Mouse (Mus musculus) MEL (cell line): Measurements from ENCODE around the gene Ptpru.

Experiments used
- CTCF ChIP-seq, 3 experiments: IDR thresholded peaks in 2 of 3; conservative IDR thresholded peaks in 1 of 3; 2 replicates each; pipeline ENCODE4 v1.5.1; 2011 to 2012; ENCODE audit warnings: low read length in 3 of 3, low read depth in 2 of 3, mild to moderate bottlenecking in 2 of 3, improper control_type of control experiment in 1 of 3, inconsistent platforms in 1 of 3, mixed read lengths in 1 of 3, moderate library complexity in 1 of 3; ENCODE audit not compliant: control insufficient read depth in 1 of 3, insufficient read depth in 1 of 3, poor library complexity in 1 of 3, severe bottlenecking in 1 of 3
- MAFK ChIP-seq: IDR thresholded peaks from 2 replicates; pipeline ENCODE4 v1.6.1; 2011; ENCODE audit warnings: low read depth, mild to moderate bottlenecking, low read length, improper control_type of control experiment, borderline replicate concordance
- TCF12 ChIP-seq: IDR thresholded peaks from 2 replicates; pipeline ENCODE4 v1.6.1; 2014; ENCODE audit warnings: low read depth, mild to moderate bottlenecking, inconsistent platforms, low read length, improper control_type of control experiment, moderate library complexity

DNA sequence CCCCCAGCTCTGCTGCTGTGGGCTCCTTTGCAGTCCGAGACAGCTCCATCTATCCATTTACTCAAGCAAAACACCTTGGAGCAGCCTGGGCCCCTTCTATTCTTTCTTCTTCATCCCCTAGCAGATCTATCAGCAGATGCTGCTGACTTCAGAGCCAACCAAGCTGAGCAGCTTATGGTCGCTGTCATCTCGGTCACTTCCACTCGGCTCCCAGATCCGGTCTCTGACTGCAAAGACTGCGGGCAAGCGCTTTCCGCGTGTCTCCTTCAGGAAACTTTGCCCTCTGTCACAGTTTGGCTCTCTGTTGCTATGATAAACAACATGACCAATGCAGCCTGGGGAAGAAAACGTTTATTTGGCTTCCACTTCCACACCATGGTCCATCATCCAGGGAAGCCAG is 23.2 kb downstream of the Ptpru start:
- no peak for TF ChIP-seq CTCF (IDR thresholded peaks at IDR 0.05 in 2 of 3, conservative IDR thresholded peaks at IDR 0.05 in 1 of 3; ENCODE audit: control insufficient read depth in 1 of 3, insufficient read depth in 1 of 3, low read depth in 2 of 3, low read length in 3 of 3, poor library complexity in 1 of 3, severe bottlenecking in 1 of 3)
- TF ChIP-seq TCF12: no peak
- TF ChIP-seq MAFK: no peak
